Mouse (Mus musculus): Measurements from ENCODE around the gene Gas7.

GRCm38 (mm10) chr11:67632906-67633305 is 177.7 kb downstream of the Gas7 start:
- no peak for TF ChIP-seq CTCF (IDR thresholded peaks at IDR 0.05)
- no peak for TF ChIP-seq EP300 (IDR thresholded peaks at IDR 0.05)

All from lung, postnatal 0 days (tissue).